Mouse (Mus musculus) lung, adult 2 months (tissue): Measurements from ENCODE around the gene Catsper4.

Experiments used
- CTCF ChIP-seq: fragments of 200-500 bp; IDR thresholded peaks from 2 replicates; pipeline ENCODE4 v1.5.1; 2011; ENCODE audit warnings: mild to moderate bottlenecking, low read length, control low read depth; ENCODE audit not compliant: insufficient read depth
- POLR2A ChIP-seq: fragments of 200-500 bp; IDR thresholded peaks from 2 replicates; pipeline ENCODE4 v1.6.1; 2011; ENCODE audit warnings: low read depth, mild to moderate bottlenecking, control low read depth, low read length, borderline replicate concordance; ENCODE audit errors: extremely low read depth

- TF ChIP-seq CTCF (no peak), POLR2A (no peak)
These were observed 54.8 kb downstream of the Catsper4 start for GRCm38 (mm10) chr4:134172391-134172790.
